Mouse (Mus musculus) spleen, adult 2 months (tissue): ENCODE measurements around the gene Aox1.

Experiments used
- CTCF ChIP-seq: fragments of 200-500 bp; IDR thresholded peaks from 2 replicates; pipeline ENCODE4 v1.5.1; 2011; ENCODE audit warnings: mild to moderate bottlenecking, inconsistent platforms; ENCODE audit not compliant: insufficient read depth, insufficient read length, insufficient replicate concordance; ENCODE audit errors: extremely low read depth
- POLR2A ChIP-seq: fragments of 200-500 bp; IDR thresholded peaks from 2 replicates; pipeline ENCODE4 v1.6.1; 2011; ENCODE audit warnings: low read depth, low read length, inconsistent platforms

DNA sequence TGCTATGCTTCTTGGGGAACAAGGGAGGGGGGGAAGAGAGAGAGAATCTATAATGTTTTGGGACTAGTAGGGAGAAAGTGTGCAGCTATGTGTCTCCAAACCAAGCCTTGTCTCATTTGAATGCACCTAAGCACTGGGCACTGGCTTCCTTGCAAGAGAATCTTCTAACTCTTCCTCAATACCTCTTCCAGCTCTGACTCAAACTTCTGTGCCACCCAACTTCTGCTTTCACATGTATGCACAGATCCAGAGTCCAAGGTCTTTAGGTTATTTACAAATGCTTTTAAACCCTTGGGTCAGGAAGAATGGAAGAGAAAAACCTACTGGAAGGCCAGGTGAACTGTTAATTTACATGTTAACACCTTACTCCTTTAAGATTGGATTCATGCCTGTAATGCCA lies 83.7 kb downstream of the Aox1 start:
- TF ChIP-seq POLR2A (no peak), CTCF (no peak)
